In genomic region chr10:63023749-63024579, GRCm38 (mm10) we compare ENCODE assay signal across 1 mouse cellular context.
TF ChIP-seq lines count a peak whose summit lies in the region.

Gene Hnrnph3, minus strand, starts transcription at chr10:63024217.
Gene Pbld2, plus strand, starts transcription at chr10:63024315.

TF ChIP-seq in myocyte, 11 proteins besides CTCF, POLR2A, EP300 and RAD21 (continued from another document):
- TF ChIP-seq TCF12 (IDR thresholded peaks at IDR 0.05; ENCODE audit: insufficient read depth, poor library complexity, severe bottlenecking): no peak
- TF ChIP-seq REST (IDR thresholded peaks at IDR 0.05; ENCODE audit: insufficient read depth, insufficient read length): peak; percentile 75
- no peak for TF ChIP-seq MAX (IDR thresholded peaks at IDR 0.05; ENCODE audit: low read depth)
